Mouse (Mus musculus): ENCODE data around the gene Tnfrsf25.

- TF ChIP-seq CTCF (IDR thresholded peaks at IDR 0.05; ENCODE audit: extremely low read depth, insufficient read length, insufficient replicate concordance, low read depth, low read length) (peak; percentile 22; the same call in 1 of the 2 replicates), POLR2A (IDR thresholded peaks at IDR 0.05; ENCODE audit: low read depth, low read length) (no peak)
Measured at GRCm38 (mm10) chr4:152132772-152133169, 17.0 kb downstream of the Tnfrsf25 start.
